Mouse (Mus musculus) liver, postnatal 0 days (tissue): ENCODE data around the gene Gde1.

Experiments used
- CTCF ChIP-seq: sonication (generic); IDR thresholded peaks from 2 replicates; pipeline ENCODE4 v1.5.1; 2016; ENCODE audit warnings: antibody characterized with exemption, low read depth
- EP300 ChIP-seq: IDR thresholded peaks from 2 replicates; pipeline ENCODE4 v1.6.1; 2016; ENCODE audit warnings: antibody characterized with exemption, low read depth, mild to moderate bottlenecking

GRCm38 (mm10) chr7:118667773-118668172 is 37.8 kb downstream of the Gde1 start:
- TF ChIP-seq EP300 (no peak), CTCF (no peak)
